Mouse (Mus musculus): ENCODE measurements around the gene Faap24.

Gene Faap24

GRCm38 (mm10) chr7:35396542-35397168, at the start of gene Faap24, which contains the start of gene Cep89:
Faap24 (minus strand) TSS chr7:35396836.
Cep89 (plus strand) TSS chr7:35397035.
- peak; percentile 88 to 92 for DNase-seq (ENCODE audit: low spot score in 2 of 2)

GRCm38 (mm10) chr7:35435266-35435665, 38.6 kb upstream of the Faap24 start:
- DNase-seq (ENCODE audit: low spot score in 2 of 2), result no peak

- no peak for DNase-seq (ENCODE audit: low spot score in 2 of 2)
These were observed 31.5 kb upstream of the Faap24 start for GRCm38 (mm10) chr7:35428146-35428545.

DNA sequence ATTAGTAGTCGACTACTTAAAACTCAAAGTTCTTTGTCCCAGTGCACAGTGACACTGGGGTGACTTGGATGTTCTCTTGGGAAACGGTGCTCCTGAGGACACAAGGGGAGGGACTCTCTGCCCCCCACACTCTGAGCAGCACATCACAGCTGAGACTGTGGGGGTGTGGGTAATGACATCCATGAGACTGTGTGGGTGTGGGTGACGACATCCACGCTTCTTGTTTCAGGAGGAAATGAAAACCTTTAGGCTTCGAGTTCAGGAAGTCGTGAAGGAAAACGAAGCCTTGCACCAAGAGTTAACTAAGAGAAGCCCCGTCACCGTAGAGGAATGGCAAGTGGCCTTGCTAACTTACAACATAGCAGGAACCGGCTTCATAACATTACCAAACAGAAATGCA, 26.4 kb upstream of the Faap24 start:
- no peak for DNase-seq (ENCODE audit: low spot score in 2 of 2)

- no peak for DNase-seq (ENCODE audit: low spot score in 2 of 2)
These were observed 20.0 kb upstream of the Faap24 start for GRCm38 (mm10) chr7:35416654-35416948.

DNA sequence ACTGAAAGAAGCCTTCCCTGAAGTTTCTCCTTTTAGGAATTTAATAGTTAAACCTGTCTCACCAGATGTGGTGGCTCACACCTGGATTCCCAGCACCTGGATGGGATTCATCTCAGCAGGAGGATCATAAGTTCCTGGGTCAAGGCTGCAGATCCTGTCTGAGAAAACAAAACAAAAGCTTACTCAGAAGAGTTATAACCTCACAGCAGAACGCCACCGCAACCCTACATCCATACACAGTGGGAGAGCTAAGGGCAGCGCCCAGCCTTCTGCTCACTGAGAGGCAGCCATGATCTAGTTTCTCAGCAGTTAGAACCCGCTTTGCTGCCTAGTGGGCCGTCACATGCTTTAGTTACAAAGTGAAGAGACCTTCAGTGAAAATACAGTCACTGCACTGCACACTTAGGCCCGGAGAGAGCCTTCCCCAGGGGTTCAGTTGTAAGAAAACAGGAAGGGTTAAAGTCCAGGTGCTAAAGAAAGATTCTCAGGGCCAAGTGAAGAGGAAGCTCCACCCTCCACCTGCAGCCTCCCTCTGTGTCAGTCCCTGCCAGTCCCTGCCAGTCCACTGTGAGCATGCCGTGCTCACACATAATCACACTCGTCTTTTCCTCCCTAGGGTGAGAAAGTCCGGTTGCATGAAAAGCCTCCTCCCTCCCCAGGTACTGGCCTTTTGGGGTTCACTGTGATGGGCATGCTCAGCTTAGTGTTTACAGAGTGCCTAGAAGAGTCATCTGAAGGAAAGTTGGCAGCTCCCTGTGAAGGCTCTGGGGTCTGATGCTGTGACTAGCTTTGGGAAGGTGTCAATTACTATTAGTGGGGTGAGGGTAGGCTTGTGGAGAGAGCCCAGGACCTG, 19.4 kb upstream of the Faap24 start:
- DNase-seq (ENCODE audit: low spot score in 2 of 2), result no peak

DNA sequence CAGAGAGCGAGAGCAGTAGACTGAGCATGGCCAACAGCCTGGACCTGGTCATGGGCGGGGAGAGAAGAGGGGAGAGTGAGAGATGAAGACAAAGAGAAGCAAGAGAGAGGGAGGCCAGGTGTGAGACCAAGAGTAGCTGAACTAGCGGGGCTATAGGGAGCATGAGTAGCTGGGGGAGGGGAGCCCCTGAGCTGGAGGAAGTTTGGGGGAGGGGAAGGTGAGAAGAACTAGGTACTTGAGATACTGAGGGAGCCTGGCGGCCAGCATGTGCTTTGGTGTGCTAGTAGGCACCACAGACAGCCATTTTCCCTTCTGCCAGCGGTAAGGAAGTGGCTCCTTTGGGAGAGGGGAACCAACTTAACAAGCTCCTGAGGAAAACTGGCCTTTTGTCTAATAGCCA, 18.6 kb upstream of the Faap24 start:
- no peak for DNase-seq (ENCODE audit: low spot score in 2 of 2)

- no peak for DNase-seq (ENCODE audit: low spot score in 2 of 2)
These were observed 4.5 kb upstream of the Faap24 start for GRCm38 (mm10) chr7:35401169-35401568.

GRCm38 (mm10) chr7:35395734-35396456, 741 bp downstream of the Faap24 start:
- peak in 1 of 2 experiments; percentile 12 for DNase-seq (ENCODE audit: low spot score in 2 of 2)

DNA sequence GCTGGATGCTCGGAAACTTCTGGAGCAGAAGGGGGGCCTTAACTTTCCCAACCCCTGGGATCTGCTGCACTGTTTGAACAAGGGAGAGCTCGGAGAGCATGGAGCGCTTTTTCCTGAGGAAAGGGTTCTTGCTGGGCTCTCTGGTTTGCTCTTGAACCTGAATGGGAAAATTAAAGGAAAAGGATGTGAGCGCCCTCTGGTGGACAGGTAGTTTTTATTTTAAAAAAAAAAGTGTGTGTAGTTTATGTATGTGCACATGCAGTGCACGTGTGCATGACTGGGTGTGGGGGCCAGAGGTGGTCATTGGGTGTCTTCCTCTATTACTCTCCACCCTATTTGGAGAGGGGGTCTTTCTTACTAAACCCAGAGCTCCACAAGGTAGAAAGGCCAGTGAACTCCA, 3.7 kb downstream of the Faap24 start:
- DNase-seq (ENCODE audit: low spot score in 2 of 2), result peak in 1 of 2 experiments; percentile 24

DNA sequence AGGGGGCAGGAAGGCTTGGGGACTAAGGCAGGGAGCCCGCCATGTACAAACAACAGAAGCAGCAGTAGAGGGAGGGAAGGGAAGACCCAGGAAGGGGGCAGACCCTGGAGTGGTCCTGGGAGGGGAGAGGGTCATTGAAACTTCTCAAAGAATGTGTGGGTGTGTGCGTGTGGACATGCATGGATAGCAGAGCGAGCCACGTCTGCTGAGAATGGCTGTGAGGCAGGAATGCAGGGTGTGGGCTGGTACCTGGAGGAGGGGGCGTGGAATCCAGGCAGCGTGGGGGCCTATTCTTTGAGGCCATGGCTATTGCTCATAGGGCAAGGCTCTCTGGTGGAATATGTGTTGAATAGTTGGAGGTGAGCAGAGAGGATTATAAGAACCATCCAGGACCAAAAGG, 7.9 kb downstream of the Faap24 start:
- DNase-seq (ENCODE audit: low spot score in 2 of 2), result no peak

DNA sequence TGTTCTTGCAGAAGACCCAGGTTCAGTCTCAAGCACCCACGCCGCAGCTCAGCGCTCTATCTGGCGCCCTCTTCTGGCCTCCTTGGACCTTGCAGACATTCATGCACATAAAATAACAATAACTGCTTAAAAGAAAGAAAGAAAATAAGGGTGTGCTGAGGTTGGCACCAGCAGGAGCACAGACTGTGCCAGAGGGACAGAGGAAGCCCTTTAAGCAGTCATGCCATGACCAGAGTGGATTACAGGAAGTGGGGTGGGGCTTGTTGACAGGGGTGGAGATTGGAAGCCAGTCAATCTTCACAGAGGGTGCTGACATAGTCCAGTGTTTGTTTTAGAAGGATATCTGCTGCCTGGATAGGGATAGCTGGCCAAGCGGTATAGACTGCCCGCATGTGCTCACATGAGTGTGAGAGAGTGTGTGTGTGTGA, 10.1 kb downstream of the Faap24 start:
- no peak for DNase-seq (ENCODE audit: low spot score in 2 of 2)

DNA sequence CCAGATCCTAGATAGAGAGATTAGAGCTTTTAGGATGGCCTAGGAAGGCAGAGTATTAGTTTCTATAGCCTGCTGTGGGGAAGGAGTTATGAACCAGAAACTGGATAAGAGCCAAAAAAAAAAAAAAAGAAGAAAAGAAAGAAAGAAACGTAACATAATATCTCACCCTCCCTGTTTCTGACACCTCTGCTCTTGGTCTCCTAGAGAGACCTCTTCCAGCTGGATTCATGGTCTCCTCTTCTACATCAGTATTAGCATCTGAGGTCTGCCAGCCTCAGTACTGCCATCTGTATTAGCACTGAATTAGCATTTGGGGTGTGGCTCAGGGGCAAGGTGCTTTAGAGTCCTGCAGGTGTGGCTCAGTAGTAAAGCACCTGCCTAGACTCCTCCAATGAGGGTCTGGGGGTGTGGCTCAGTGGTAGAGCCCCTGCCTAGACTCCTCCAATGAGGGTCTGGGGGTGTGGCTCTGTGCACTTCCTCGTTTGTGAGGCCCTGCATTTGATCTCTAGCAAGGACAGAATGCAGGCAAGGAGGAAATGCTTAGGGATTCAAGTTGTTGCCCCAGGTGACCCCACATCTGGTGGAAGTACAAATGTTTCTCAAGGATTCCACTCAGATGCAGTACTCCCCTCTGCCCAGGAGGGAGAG, 13.8 kb downstream of the Faap24 start:
- DNase-seq (ENCODE audit: low spot score in 2 of 2), result no peak

DNA sequence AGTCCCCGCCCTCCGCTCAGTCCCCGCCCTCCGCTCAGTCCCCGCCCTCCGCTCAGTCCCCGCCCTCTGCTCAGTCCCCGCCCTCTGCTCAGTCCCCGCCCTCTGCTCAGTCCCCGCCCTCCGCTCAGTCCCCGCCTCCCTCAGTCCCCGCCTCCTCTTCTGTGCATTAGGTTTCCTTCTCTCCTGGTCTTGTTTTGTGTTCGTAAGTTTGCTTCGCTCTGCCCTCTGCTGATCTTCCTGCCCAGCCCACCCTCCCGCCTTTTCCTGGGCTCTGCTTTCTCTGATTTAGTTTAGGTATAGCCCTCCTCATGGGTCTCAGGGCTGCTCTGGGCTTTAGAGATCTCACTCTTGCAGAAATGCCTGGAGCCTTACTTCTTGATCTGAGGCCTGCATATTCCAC, 14.8 kb downstream of the Faap24 start:
- no peak for DNase-seq (ENCODE audit: low spot score in 2 of 2)

GRCm38 (mm10) chr7:35380351-35380750, 16.3 kb downstream of the Faap24 start:
- no peak for DNase-seq (ENCODE audit: low spot score in 2 of 2)

- no peak for DNase-seq (ENCODE audit: low spot score in 2 of 2)
These were observed 17.0 kb downstream of the Faap24 start for GRCm38 (mm10) chr7:35379492-35380119.

- no peak for DNase-seq (ENCODE audit: low spot score in 2 of 2)
These were observed 20.0 kb downstream of the Faap24 start for GRCm38 (mm10) chr7:35376623-35377022.

DNA sequence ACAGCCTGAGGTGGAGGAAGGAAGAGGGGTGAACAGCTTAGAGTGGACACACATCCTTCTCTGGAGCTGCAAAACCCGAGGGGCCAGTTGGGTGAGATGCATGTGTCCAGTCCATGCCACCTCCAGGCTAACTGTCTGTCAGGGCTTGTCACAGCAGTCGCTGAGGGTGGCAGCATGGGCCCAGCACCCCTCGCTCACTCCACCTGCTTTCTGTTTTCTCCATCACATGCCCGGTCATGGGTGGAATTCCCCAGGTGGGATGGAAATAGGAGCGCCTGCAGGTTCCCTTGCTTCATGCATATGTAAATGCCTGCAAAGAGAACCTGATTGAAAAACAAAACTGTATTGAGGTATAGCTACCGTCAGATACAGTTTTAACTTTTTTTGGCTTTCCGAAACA, 22.4 kb downstream of the Faap24 start:
- DNase-seq (ENCODE audit: low spot score in 2 of 2), result no peak

DNA sequence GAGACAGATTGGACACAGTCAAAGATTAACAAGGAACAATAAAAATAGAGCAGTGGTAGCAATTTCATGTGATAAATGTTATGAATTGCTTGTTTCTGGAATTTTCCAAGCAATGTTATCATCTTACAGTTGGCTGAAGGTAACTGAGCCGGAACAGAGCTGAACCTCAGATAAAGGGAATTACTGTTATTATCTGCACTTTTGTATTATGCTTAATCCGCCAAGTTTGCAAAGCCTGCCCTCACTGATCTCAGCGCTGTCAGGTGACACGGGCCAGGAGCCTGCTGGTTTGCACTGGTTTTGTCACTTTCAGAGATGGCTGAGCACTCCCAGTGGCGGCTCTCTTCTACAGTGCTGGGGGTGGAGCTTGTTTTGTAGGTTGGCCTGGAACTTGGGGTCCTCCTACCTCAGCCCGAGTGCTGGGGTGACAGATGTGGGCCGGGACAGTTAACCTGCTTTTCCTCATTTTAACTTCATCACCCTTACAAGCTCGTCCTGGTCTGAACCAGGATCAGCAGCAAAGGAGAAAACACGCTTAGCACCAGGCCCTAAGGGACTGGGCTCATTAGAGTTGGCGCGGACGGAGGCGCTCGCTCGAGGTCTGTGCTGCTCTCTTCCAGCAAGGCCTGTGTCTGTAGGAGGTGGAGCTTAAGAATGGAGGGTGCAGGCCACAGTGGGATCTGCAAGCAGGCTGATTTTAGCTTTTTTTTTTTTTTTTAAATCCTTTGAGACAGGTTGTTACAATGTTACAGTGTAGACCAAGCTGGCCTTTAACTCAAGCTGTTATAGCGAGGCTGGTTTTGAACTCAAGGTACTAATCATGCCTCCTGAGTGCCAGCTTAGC, 23.3 kb downstream of the Faap24 start:
- no peak for DNase-seq (ENCODE audit: low spot score in 2 of 2)

- no peak for DNase-seq (ENCODE audit: low spot score in 2 of 2)
These were observed 24.1 kb downstream of the Faap24 start for GRCm38 (mm10) chr7:35372483-35373017.

All from urinary bladder, adult 18-20 months (tissue).